Mouse (Mus musculus) kidney, adult 18-20 months (tissue): Measurements from ENCODE around the gene Ctdsp2.

Source experiments
- DNase-seq: peaks from one replicate; pipeline ENCODE4 v3.0.0; 2021

Gene Ctdsp2

DNA sequence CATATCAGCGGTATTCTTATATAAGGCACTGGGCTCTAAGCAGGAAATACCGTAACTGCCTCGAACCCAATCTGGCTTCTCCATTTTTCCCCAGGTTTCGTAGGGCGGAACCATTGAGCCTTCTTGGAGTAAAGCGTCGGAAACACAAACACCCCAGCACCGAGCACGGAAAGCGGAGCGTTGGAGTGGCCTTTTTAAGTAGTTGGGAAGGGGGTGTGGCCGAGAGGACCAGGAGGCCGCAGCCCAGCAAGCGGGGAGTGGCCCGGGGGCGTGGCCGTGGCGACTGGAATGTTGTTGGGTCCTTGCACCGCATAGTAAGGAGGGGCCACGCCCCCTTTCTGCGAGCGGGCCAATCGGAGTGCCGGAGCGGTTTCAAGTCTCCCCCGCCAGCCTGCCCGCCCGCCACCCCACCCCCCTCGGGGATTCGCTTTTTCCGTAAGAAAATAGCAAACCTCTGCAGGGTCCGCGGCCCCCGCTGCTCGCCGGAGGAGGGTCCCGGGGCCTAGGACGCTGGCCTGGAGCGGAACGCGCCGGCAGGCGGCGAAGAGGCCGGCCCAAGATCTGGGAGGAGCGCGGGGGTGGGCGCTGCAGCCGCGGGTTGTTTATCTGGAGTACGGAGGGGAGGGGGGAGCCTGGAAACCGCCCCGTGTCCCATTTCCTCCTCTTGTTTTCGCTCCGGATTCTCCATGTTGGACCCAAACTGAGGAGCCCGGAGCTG lies at the start of gene Ctdsp2:
TSS of gene Ctdsp2 (plus strand) at position 441 of the 718 bp plus-strand sequence.
- peak; percentile 100 for DNase-seq

DNA sequence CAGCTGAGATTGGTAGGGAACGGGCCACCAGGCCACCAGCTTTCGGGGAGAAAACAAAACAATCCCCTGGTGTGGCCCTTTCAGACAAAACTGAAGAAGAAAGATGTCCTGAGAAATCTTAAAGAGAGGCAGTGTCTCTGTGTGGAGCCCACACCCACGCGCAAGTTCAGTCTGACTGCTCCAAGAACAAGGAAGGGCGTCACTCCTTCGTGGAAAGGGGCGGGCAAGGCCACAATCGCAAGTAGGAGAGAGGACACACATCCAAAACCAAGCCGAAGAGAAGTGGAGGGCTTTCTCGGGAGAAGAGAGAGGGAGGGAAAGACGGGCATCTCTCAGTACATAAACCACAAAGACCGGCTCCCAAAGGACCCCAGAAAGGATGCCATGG lies 49.7 kb upstream of the Ctdsp2 start:
- DNase-seq = no peak

DNA sequence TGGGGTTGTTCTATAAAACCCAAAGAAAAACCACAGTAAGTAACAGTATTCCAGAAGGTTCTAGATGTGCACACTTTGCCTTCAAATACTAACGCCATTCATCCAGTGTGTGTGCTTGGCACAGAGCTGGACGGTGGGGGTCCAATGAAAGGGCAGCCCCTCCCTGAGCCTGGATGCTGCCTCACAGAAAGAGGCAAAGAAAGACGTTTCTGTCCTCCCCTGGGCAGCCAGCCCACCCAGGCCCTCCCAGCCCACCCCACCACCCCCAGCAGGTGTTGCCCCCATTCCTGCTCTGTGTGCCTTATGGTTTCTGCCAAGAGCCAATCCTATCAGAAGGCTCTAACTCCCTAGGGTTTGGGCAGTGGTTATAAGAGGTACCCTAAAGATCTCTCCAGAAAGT lies 49.0 kb upstream of the Ctdsp2 start:
- no peak for DNase-seq

DNA sequence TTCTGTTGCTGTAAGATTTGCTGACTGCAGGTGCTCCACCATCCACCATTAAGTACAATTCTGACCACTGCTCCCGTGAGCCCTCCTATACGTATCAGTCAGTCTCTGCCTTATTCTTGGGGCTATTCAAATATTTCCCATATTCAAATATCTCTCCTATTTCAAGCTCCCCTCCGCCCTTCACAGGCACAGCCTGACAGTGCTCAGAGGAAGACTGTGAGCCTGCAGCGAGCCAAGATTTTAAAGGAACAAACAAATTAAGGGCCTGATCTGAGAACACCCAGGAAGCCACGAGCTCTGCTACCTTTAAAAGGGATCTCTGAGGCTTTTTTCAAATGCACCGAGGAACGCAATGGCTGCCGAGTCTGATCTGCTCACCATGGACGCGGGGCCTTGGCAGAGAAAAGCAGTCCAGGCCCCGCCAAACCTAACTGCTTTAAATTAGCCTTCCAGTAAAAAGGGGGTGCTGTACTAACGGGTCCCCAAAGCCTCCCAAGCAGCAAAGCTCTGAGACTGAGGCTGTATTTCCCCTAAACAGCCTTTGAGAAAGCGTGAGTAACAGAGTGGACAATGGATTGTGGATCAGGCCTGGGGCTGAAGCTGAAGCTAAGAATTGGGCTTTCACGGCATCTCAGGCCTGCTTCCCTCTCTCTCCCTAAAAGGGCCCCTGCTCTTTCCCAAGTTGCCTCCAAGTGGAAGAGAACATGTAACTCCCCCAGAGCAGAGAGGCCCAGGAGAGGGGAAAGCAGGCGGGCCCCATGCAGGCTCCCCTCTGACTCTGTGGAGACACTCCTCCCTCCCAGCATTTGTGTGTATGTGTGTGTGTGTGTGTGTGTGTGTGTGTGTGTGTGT lies 48.0 kb upstream of the Ctdsp2 start:
- no peak for DNase-seq

DNA sequence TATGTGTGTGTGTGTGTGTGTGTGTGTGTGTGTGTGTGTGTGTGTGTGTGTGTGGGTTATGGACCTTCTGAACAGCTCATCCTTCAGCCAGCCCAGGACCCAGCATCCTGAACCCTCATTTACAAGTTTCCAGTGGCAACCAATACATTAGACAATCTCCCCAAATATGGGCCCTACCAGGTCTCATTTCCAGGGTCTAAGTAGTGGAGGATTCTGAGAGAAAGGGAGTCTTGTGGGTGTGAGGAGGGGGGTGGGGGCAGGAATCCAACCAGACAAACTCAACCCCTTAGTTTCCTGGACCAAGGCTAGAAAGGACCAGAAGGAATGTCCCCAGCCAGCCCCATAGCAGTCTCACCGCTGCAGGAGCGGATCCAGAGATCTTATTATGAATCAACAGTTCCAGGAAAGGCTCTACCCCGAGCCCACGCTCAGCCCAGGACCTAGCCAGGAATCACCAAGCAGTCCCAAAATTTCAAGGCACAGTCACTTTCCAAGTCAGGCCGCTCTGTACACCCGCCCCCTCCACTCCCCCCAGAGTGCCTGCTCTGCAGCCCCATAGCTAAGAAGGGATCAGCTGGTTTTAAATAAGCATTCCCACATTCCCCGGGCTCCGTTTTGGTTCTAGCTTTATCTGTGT lies 47.3 kb upstream of the Ctdsp2 start:
- DNase-seq = no peak

DNA sequence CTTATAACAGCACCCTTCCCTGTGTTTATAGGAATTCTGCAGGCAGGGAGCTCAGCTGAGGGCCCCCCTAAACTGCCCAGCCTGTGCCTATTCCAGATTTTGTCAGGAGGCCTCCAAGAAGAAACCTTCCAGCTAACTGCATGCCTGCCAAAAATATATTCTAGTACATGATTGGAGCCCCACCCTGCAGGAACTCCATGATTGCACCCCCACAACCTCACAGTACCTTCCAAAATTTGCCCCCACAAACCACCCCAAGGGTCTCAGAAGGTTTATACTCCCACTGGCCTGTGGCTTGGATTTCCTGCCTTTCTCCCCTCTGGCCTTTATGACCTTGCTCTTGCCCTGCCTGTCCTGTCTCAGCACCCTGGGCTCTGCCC lies 46.8 kb upstream of the Ctdsp2 start:
- no peak for DNase-seq

DNA sequence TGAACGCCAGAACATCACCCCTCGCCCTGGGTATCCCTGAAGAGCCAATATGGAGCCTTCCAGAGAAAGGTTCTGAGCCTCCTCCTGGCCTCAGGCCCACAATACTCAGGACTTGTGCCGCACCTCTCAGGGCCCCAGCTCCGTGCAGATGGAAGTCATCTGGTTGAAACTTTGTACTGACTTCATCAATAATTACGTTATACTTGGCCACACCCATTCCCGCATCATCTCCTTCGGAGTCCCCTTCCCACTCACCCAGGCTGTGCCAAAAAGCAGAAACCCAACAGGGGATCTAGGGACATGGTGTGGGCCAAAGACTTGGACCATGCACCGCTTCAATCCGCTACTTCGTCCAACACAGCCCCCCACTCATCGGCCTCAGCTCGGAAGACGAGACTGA lies 44.0 kb upstream of the Ctdsp2 start:
- DNase-seq = no peak

DNA sequence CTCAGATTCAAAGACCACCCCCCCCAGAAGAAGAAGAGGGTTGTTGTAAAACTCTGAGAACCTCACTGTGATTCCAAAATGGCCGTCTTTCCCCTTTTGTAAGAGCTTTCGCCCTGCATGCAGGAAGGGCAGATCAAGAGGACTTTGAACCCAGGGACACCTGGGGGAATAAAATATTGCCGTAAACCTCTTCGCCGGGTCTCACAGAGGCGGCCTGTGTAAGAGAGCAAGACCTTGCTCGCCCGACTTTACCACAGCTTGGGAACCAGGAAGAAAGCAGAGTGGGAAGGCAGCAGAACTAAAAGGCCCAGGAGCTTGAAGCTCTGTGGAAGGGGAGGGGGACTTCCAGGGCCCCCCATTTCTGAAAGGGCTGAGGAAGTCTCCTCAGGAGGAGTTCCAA lies 43.4 kb upstream of the Ctdsp2 start:
- no peak for DNase-seq

DNA sequence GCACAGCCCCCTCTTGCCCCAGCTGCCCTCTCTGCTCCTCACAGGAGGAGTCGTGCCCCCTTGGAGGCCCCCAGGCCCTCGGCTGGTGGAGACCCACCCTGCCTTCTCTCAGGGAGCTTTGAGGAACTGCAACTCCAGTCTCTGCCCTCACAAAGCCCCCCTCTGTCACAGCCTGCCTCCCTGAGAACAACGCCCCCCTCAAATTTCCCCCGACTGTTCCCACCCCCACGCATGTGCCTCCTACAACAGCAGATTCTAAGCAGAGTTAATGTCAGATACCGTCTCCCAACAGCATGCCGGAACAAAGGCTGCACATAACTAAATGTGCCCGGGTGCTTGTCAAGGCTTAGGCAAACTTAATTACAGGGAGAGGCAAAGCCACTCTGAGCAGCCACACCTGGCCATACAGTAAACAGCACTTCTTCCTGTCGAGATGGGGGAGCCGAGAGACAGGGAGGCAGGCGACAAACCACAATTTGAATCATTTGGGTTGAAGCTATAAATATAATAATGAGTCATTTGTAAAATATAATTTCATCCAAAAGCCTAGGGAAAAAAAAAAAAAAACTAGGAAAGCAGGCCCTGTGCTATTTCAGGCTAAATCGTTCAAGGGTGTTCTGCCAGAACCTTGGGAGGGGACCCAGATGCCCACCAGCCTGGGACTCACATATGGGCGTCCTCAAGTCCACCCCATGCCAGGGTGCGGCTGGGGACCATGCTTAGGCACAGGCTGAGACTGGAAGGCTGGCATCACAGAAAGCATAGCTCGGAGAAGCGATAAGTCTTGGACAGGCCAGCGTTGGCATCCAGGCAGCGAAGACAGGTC lies 42.7 kb upstream of the Ctdsp2 start:
- no peak for DNase-seq

DNA sequence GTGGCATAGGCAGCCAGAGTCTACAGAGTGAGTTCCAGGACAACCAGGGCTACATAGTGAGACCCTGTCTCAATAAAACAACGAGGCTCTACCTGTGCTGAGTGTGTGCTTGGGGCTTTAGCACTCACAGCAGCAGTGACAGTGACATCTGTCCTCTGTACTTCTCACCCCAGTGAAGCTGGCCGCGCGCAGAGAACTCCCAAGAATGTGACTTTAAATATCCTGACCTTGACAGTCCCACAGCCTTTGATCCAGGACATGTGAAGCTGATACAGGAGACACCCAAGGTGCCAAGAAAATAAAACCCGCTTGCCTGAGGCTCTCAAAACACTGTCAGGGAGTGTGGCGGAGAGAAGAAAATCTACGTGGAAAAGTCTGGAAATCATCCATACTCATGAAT lies 37.6 kb upstream of the Ctdsp2 start:
- DNase-seq = no peak

DNA sequence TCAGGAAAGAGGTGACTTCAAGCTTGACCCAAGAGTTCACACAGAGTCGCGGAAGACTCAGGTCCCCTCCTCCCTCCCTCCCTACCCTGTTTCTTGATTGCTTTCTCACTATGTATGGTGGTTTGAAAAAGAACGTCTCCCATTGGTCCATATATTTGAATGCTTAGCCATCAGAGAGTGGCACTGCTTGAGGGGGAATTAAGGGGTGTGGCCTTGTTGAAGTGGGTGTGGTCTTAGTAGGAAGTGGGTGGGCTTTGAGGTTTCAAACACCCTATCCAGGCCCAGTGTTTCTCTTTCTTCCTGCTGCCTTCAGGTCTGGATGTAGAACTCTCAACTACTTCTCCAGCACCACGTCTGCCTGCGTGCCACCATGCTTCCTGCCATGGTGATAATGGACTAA lies 33.0 kb upstream of the Ctdsp2 start:
- DNase-seq = no peak

DNA sequence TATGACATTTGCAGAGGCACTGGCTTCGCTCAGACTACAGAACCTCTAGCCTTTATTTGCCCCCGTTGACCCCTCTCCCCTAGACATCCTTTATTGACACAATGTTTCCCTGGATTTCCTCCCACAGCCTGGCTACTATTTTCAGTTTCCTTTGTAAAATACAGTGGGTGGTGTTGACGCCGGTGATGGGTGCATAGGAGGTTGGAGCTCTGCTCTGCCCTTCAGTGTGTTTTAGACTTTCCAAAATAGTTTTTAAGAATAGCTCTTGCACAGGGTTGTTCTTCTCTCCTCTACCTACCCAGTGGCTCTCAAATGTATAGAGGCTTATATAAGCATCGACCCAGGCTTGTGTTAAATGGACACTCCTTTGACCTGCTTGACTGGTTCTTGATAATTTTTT lies 28.7 kb upstream of the Ctdsp2 start:
- DNase-seq = no peak

DNA sequence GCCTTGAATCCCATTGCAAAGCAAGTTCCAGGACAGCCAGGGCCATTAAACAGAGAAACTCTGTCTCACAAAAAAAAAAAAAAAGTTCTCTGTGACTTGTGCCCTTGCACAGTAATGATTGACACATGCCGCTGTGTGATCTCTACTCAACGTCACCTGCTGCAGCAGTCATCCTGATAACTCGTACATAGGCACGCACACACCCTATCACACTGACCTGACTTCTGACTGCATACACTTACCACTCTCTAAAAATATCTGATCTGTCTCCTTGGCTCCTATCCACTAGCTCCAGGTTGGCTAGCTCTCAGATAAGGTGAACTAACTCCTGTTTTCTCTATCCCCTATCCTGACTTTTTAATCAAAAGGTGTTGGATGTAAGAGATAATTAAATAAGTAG lies 27.9 kb upstream of the Ctdsp2 start:
- no peak for DNase-seq

DNA sequence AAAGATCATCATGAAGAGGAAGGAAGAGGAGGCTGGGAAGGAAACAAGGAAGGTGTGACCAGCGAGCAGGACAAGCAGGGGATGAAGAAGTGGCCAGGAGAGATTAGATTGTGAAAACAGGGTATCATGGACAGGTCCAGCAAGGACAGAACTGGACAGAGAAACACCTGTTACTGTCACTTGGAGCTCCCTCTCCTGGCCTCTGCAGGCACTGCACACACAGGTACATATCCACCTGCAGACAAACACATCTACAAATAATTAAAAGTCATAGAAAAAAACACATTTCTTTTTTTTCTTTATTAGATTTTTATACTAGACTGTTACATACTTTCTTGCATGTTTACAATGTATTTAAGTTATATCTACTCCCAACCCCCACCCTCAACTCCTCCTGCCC lies 26.1 kb upstream of the Ctdsp2 start:
- no peak for DNase-seq

DNA sequence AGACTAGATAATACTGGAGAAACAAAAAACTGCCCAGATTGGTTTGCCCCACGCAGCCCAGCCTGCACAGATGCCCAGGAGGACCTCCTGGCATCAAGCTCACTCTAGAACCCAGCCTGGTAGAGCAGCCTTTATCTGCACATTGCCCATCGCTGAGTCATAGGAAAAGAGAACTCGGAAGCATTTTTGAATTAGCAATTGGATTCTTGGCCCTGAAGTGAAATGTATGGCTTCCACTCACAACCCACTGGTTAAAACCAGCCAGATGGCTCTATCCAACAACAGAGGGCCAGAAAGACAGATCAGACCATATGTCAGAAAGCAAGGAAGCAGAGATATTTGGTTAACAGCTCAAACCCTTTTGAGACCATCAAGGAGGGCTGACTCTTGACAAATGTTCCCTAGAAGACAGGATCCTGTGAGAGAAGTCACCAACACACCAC lies 25.5 kb upstream of the Ctdsp2 start:
- no peak for DNase-seq

DNA sequence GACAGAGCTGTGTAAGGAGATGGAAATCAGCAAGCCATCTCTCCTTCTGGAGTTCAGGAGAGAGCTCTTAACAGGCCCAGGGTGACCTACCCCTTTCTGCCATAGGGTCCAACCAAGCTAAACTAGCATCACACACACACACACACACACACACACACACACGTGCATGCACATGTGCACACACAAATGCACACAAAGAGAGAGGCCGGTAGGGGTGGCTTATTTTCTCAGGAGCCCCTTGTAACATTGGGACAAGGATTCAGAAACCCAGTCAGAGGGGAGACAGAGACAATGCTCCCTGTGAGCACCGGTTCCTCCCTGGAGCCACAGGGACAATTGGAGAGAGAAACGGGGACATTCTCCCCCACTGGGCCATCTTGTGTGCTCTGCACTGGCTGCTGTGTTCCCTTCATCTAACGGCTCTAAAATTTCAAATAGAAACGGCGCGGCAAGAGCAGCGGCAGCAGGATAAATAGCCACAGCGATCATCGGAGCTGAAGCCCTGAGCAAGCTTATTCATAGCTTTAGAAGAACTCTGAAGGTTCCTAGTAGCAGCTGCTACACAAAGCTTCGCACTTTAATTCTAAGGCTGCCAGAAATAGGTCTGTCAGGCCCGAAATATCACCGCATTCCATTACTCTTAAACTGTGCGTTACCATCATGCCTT lies 21.7 kb upstream of the Ctdsp2 start:
- DNase-seq = no peak

DNA sequence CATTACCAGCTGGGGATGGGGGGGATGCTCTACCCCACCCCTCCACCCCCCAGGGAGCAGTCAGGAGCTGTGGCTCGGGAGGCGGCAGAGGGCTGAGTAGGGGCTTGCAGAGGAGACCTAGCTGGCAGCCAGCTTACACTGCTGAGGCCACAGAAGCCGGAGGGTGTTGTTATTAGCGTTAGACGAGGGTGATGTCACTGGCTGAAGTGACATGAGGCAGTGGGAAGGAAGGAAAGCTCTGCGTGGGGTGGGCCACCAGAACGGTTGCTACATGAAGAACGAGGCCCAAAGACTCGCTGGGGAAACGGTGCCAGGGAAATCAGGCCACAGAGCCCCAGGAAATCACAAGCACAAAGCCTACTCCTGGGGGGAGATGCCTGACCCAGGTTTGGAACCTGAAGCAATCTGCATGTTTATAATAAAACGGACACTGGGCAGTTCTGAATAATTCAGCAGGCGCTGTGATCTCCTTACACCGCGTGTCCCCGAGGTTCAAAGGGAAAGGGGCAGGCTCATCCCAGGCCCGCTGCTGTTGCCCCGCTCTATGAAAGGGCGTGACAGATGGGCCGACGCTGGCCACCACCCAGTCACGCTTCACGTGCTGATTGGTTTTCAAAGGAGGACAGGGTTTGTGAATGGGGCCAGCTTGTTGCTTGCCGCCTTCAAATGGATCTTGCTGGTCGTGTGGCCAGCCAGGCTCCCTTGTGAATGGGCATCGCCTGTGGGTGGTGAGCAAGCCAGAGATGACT lies 21.0 kb upstream of the Ctdsp2 start:
- peak; percentile 57 for DNase-seq

DNA sequence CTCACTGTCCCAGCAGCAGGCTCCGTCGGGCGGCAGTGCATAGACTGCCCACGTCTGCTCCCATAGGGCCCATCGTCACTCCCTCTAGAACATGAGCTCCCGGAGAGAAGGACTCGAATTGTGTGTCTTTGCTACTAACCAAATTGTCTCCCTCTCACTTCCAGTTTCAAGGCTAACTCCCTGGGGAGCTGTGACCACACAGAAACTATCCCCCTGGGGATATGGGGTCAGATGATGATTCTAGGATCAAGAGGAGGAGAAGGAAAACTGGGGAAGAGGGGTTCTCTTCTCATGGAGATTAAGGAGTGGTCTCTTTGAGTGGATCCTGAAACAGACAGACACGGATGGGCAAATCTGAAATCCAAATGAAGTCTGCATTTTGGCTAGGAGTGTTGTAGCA lies 18.0 kb upstream of the Ctdsp2 start:
- DNase-seq = no peak

DNA sequence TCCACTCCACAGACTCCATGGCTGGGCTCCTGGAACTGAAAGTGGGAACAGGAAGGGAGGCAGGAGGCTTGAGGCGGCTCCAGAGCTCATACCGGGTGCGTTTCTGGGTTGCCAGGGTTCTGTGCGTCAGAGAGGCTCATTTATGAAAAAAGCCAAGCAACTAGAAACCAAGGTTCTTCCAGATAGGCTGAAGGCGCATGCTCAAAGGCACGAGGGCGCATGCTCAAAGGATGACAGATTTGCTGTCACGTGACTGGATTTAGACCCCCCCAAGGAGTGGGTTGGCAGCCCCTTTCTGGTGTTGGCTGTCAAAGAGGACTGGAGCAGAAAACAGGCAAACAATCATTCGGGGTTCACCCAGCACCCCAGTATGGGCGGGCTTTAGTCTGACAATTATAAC lies 16.8 kb upstream of the Ctdsp2 start:
- peak; percentile 27 for DNase-seq

DNA sequence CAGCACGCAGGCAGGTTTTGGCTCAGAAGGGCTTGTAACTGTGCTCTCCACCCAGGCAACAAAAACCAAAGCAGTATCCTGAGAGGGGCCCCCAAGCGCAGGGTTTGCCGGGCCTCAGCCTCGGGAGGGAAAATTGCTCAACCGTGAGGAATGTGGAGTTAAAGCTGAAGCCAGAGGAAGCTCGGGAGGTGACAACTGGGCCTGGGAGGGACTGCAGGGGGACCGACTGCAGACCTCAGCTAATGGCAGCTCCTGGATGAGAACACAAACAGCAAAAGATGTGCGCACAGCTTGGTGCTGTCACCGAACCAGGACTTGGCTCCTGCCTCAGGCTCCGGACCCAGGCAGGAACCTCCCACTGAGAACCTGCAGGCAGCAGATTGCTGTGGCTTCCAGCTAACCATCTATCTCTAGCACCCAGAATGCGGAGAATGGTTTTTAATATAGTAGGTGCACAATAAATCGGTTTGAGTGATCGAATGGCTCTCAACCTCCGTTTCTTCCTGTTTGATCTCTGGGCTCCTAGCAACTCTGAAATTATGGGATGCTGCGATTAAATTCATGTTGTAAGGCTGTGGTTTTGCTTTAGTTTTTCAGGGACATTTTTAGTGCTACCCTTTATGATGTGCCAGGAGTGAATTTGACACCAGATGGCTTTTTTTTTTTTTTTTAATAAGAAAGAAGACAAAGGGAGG lies 16.1 kb upstream of the Ctdsp2 start:
- DNase-seq = peak; percentile 62

DNA sequence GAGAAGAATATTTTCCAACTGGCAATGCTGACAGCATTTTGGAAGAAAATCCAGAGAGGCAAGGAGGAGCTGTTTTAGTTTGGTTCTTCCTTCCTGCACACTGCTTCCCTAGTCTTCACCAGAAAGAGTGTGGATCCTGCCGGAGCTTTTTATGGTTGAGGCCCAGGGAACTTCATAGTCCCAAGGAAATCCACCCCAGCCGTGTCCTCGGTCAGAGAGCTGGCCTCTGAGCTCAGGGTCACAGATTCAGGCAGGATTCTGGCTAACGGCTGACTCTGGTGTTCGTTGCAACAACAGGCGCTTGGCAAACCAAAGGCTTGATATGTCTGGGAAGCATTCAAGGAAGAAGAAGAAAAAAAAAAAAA lies 15.6 kb upstream of the Ctdsp2 start:
- peak; percentile 28 for DNase-seq
